In genomic region chr16:14420496-14421132, GRCm38 (mm10) we compare ENCODE assay signal across 18 mouse cellular contexts. TPM values are rescaled to one million over a fixed set of nuclear protein-coding genes. Genes with fewer than 3 reads are reported as not detected.
DNase-seq lines count a peak whose midpoint lies in the region; ATAC-seq and TF ChIP-seq lines count a peak whose summit lies in the region.
"Had no signal": no experiment of that assay in that cellular context is flagged by ENCODE, and none has a peak within 500 bp of the region (broad histone marks: within the 10 kb centered on the region; RNA-seq: fewer than 3 reads in every experiment).

No protein-coding gene starts in this region.

- 81% methylated on average over 5 of the region's 5 CpGs for WGBS in kidney, embryonic 14.5 days
- WGBS in kidney, adult 2 months, result 40% methylated on average over 5 of the region's 5 CpGs
- WGBS in kidney, embryonic 15.5 days, result 69% methylated on average over 5 of the region's 5 CpGs
- WGBS in lung, adult 2 months, result 86% methylated on average over 5 of the region's 5 CpGs

- H3K9me3 ChIP-seq in kidney, embryonic 14.5 days (ENCODE audit: control insufficient read depth, low read length), result no peaks in the 10 kb centered on the region
- H3K9me3 ChIP-seq in kidney, embryonic 15.5 days (replicated peaks), result no peaks in the 10 kb centered on the region
- H3K9me3 ChIP-seq: embryonic facial prominence, embryonic 12.5 days; forebrain, embryonic 12.5 days; heart, embryonic 13.5 days had no signal

- H3K4me3 ChIP-seq in kidney, embryonic 14.5 days (ENCODE audit: low read length), result no peak overlapping the region
- H3K4me3 ChIP-seq in kidney, adult 2 months (ENCODE audit: insufficient read depth, low read depth, low read length), result no peak overlapping the region
- H3K4me3 ChIP-seq in kidney, embryonic 15.5 days (replicated peaks), result no peak overlapping the region
- no peak overlapping the region for H3K4me3 ChIP-seq in lung, adult 2 months (replicated peaks; ENCODE audit: extremely low read depth, low read depth, low read length)
- H3K4me3 ChIP-seq: embryonic facial prominence, embryonic 12.5 days; forebrain, embryonic 12.5 days; heart, adult 2 months; heart, embryonic 13.5 days had no signal

- 0 out of 2 replicates have a peak, but pooled peaks cover 4% of the 10 kb centered on the region for H3K4me1 ChIP-seq in kidney, embryonic 14.5 days (ENCODE audit: control insufficient read depth, insufficient read depth, low read length)
- 0 out of 2 replicates have a peak, but pooled peaks cover 3% of the 10 kb centered on the region for H3K4me1 ChIP-seq in kidney, adult 2 months (ENCODE audit: control insufficient read depth, insufficient read depth, low read length)
- peaks cover 4% of the 10 kb centered on the region; the same call in 1 of the 2 replicates for H3K4me1 ChIP-seq in kidney, embryonic 15.5 days
- no peaks in the 10 kb centered on the region for H3K4me1 ChIP-seq in lung, adult 2 months (ENCODE audit: control insufficient read depth, insufficient read depth, low read length)
- H3K4me1 ChIP-seq: embryonic facial prominence, embryonic 12.5 days; forebrain, embryonic 12.5 days; heart, embryonic 13.5 days had no signal

- no peak for TF ChIP-seq CTCF in kidney, adult 2 months (conservative IDR thresholded peaks at IDR 0.05; ENCODE audit: insufficient read depth, insufficient read length, low read depth, low read length)
- no peak for TF ChIP-seq CTCF in lung, adult 2 months (IDR thresholded peaks at IDR 0.05; ENCODE audit: insufficient read depth, low read length)

- peak; percentile 69 for DNase-seq in kidney, adult 11 months
- DNase-seq in kidney, adult 2 months, result peak; percentile 70
- DNase-seq in kidney, postnatal 25 days, result peak; percentile 30 to 63
- DNase-seq in lung, adult 2 months, result no peak
- DNase-seq: adrenal gland, postnatal 10 days; cerebellum, adult 11-12 months; cerebellum, adult 9-10 months; cerebellum, postnatal 25 days; gastrocnemius, postnatal 14 days; heart, postnatal 36 days had no signal

- ATAC-seq in kidney, embryonic 14.5 days (ENCODE audit: low FRiP score, low TSS enrichment), result no peak
- peak; percentile 55 for ATAC-seq in kidney, embryonic 15.5 days (replicated peaks; ENCODE audit: low FRiP score)
- ATAC-seq in megakaryocyte, adult 5-6 weeks (ENCODE audit: poor library complexity, severe bottlenecking), result no peak
- ATAC-seq: forebrain, embryonic 16.5 days had no signal

- H3K27me3 ChIP-seq in kidney, embryonic 14.5 days (ENCODE audit: control insufficient read depth, insufficient read depth, low read length), result no peaks in the 10 kb centered on the region
- H3K27me3 ChIP-seq in kidney, adult 2 months (replicated peaks; ENCODE audit: control insufficient read depth, insufficient read depth, low read length), result no peaks in the 10 kb centered on the region
- H3K27me3 ChIP-seq in kidney, embryonic 15.5 days, result no peaks in the 10 kb centered on the region
- H3K27me3 ChIP-seq: embryonic facial prominence, embryonic 12.5 days; forebrain, embryonic 12.5 days; heart, embryonic 13.5 days had no signal

- H3K27ac ChIP-seq in kidney, embryonic 14.5 days (ENCODE audit: low read depth, low read length), result no peak overlapping the region
- peak overlapping the region; percentile 65 for H3K27ac ChIP-seq in kidney, adult 2 months (ENCODE audit: insufficient read depth, low read depth, low read length)
- H3K27ac ChIP-seq in kidney, embryonic 15.5 days, result peak overlapping the region; percentile 78
- H3K27ac ChIP-seq: embryonic facial prominence, embryonic 12.5 days; forebrain, embryonic 12.5 days; heart, adult 2 months; heart, embryonic 13.5 days had no signal

- H3K36me3 ChIP-seq in kidney, embryonic 14.5 days (ENCODE audit: control insufficient read depth, insufficient read depth, low read length), result peaks cover 2% of the 10 kb centered on the region; the same call in 1 of the 2 replicates
- no peaks in the 10 kb centered on the region for H3K36me3 ChIP-seq in kidney, adult 2 months (ENCODE audit: control insufficient read depth, insufficient read depth, low read length)
- peaks cover 31% of the 10 kb centered on the region for H3K36me3 ChIP-seq in kidney, embryonic 15.5 days
- H3K36me3 ChIP-seq: forebrain, embryonic 12.5 days; heart, embryonic 13.5 days had no signal

- H3K4me2 ChIP-seq in kidney, embryonic 14.5 days (replicated peaks; ENCODE audit: low read depth, low read length), result no peak overlapping the region
- H3K4me2 ChIP-seq in kidney, embryonic 15.5 days, result no peak overlapping the region
- H3K4me2 ChIP-seq: embryonic facial prominence, embryonic 12.5 days; forebrain, embryonic 12.5 days; heart, embryonic 13.5 days had no signal

- TF ChIP-seq POLR2A in kidney, adult 2 months (IDR thresholded peaks at IDR 0.05; ENCODE audit: low read depth, low read length), result no peak
- TF ChIP-seq POLR2A in lung, adult 2 months (IDR thresholded peaks at IDR 0.05; ENCODE audit: borderline replicate concordance, extremely low read depth, low read depth, low read length), result no peak

- no peak overlapping the region for H3K9ac ChIP-seq in kidney, embryonic 14.5 days (ENCODE audit: low read depth, low read length)
- no peak overlapping the region for H3K9ac ChIP-seq in kidney, embryonic 15.5 days
- H3K9ac ChIP-seq: embryonic facial prominence, embryonic 12.5 days; forebrain, embryonic 12.5 days; heart, embryonic 13.5 days had no signal

RNA-seq across cellular contexts. Expression of gene Abcc1, which starts 59.3 kb away (rescaled TPM):
- 9.1 and 13.6 TPM in 2 replicates for polyA plus RNA-seq in kidney, embryonic 14.5 days (2014; fragmentation: Nextera tagmentation; extraction: Ambion mirVana)
- 26.5 and 29.8 TPM in 2 replicates for polyA plus RNA-seq in kidney, adult 2 months (2012; rRNA removed)
- polyA plus RNA-seq in kidney, embryonic 15.5 days (2015; fragmentation: Nextera tagmentation; extraction: Ambion mirVana), result 13.3 and 13.5 TPM in 2 replicates
- polyA plus RNA-seq in lung, adult 2 months (2012; rRNA removed), result 28.7 and 32.8 TPM in 2 replicates
- total RNA-seq in megakaryocyte, adult 5-6 weeks (2015), result 13.3 and 18.0 TPM in 2 replicates
- 16.6 and 17.4 TPM in 2 replicates for total RNA-seq in megakaryocyte, adult 5-6 weeks (2017)
